Mouse (Mus musculus) small intestine, adult 2 months (tissue): ENCODE data around the gene Rpl3l.

Source experiments
- CTCF ChIP-seq: fragments of 200-500 bp; IDR thresholded peaks from 2 replicates; pipeline ENCODE4 v1.5.1; 2012; ENCODE audit warnings: low read depth, mild to moderate bottlenecking, control low read depth, inconsistent platforms, low read length, moderate library complexity, mixed read lengths; ENCODE audit not compliant: insufficient replicate concordance, insufficient read length; ENCODE audit errors: extremely low read depth
- POLR2A ChIP-seq: fragments of 200-500 bp; IDR thresholded peaks from 2 replicates; pipeline ENCODE4 v1.6.1; 2012; ENCODE audit warnings: low read depth, mild to moderate bottlenecking, control low read depth, inconsistent platforms, low read length, moderate library complexity

DNA sequence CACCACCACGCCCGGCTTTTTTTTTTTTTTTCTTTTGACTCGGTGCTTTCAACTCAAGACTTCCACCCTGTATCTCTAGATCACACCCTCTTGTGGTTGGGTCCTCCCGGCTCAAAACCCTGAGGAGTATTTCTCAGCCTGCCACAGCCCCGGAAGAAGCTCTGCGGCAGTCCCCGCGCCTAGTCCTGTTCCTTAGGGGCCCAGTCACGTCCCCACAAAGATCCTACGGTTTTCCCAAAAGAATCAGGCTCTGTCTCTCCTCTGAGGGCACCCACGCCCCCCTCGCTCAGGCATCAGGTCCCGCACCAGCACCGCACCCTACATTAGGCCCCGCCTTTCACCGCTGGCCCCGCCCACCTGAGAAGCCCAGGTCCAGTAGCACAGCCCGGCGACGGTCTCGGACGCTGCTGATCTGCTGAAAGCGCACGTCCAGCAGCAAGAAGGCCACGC lies 40.4 kb upstream of the Rpl3l start:
- TF ChIP-seq CTCF, result no peak
- TF ChIP-seq POLR2A, result no peak
